Mouse (Mus musculus) cerebellum, adult 11 months (tissue): ENCODE measurements at regions not wholly inside any gene's neighbourhood (a gene's known extent, or its start where the extent isn't known, plus 50 kb on each side); places are given as distances from the start of the nearest gene placed in this dataset.

Experiments used
- DNase-seq: peaks from one replicate; pipeline ENCODE4 v3.0.0; 2022

- no peak for DNase-seq
Observed at GRCm38 (mm10) chr19:14220507-14220909, 307.2 kb downstream of the Olfr1505 start.

GRCm38 (mm10) chr19:14225061-14225696 lies 311.8 kb downstream of the Olfr1505 start:
- DNase-seq, result no peak

- no peak for DNase-seq
Observed at GRCm38 (mm10) chr19:14225787-14226186, 312.5 kb downstream of the Olfr1505 start.

DNA sequence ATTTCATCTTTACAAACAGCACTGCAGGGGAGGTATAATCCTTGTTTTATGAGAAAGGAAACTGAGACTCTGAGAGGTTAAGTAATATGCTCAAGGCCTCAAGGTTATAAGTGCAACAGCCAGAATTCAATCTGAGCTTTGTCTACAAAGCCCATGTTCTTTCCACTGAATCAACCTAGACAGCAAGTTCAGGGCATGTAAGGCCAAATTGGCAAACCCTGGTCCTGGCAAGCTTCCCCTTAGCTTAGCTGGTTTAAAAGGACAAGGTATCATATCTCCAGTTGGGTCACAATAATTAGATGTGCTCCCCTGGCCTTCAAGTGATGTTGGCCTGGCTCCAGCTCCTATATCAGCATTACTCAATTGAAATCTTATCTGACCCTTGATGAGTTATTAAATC lies 313.2 kb downstream of the Olfr1505 start:
- DNase-seq, result no peak

DNA sequence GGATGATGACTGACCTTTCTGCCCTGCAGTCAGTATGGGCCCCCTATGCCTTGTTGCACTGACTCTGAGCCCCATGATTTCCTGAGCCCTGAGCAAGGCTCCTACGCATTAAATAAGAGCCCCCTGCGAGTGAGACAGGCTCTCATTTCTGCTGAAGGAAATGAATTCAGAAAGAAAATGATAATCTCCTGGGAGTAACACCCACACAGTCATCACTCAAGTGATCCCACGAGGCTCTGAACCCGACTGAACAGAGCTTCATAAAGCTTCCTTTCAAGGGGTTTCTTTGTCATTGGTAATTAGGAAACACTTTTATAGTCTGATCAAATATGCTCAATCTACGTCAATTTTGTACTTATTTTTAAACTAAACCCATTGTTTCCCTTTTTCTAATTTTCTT lies 330.2 kb downstream of the Olfr1505 start:
- no peak for DNase-seq

DNA sequence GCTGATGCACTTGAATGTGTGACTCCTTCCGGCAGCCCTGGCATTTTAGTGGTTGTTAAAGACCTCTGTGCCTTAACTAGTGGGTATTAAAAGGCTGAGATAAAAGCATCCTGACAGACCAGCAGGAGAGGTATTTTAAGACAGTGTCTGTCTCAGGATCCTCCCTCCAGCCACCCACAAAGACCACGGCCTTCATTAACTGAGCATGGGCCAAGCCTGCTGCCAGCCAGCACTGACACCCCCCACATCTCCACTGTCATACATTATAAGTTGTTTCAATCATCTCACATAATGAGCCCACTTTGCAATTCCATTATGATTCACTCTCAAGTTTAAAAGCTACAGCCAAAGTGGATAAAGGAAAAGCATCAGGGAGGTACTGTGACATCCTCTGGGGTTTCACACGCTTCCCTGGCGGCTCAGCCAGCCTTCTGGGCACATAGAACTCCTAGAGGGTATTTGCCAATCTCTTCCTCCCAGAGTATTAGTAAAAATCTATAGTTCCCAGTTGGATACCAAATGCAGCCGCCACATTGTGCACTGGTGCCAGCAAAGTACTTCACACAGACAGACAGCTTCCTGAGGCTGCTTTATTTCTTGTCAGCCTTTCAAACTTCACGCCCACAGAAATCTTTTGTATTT lies 333.8 kb downstream of the Olfr1505 start:
- DNase-seq, result no peak

- peak; percentile 44 for DNase-seq
Observed at GRCm38 (mm10) chr19:14247979-14248378, 334.6 kb downstream of the Olfr1505 start.

GRCm38 (mm10) chr19:14258621-14259051 lies 339.2 kb downstream of the Tle4 start:
- DNase-seq, result no peak

DNA sequence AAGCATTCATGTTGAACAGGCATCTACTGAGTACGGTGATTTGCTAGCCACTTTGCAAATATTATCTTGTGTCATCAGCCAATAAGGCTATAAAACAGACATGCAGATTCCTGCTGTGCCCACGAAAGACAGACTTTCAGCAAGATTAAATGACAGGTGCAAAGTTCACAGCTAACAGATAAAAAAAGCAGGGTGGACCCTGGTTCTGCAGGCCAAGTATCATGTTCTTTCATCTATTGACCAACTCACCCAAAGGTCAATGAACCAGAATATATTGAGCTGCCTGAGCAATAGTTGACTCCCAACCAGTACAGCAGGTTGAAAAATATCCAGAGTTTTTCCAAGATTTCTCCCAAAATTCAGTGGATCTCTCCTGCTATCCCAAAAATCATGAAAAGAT lies 338.6 kb downstream of the Tle4 start:
- no peak for DNase-seq

- DNase-seq, result no peak
Observed at GRCm38 (mm10) chr19:14289331-14289737, 308.5 kb downstream of the Tle4 start.

DNA sequence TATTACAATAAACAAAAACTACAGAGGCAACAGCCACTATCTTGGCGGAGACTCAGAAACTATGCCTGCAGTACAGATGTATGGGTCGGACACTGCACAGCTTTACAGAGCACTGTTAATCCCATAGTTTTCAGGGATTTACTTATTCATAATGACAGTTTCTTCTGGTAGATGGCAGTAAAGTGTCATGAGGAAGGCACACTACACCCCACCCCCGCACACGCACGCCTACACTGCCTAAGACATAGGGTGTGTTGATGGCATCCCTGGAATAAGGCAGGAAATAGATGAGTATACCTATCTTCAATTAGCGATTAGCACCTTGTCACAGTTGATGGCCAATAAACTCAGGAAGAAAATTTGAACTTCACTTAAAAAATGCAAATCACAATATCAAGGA lies 306.9 kb downstream of the Tle4 start:
- DNase-seq, result no peak

GRCm38 (mm10) chr19:14293172-14293571 lies 304.7 kb downstream of the Tle4 start:
- DNase-seq, result no peak

- DNase-seq, result no peak
Observed at GRCm38 (mm10) chr19:14301176-14301943, 296.5 kb downstream of the Tle4 start.

GRCm38 (mm10) chr19:14314301-14314700 lies 283.6 kb downstream of the Tle4 start:
- no peak for DNase-seq

DNA sequence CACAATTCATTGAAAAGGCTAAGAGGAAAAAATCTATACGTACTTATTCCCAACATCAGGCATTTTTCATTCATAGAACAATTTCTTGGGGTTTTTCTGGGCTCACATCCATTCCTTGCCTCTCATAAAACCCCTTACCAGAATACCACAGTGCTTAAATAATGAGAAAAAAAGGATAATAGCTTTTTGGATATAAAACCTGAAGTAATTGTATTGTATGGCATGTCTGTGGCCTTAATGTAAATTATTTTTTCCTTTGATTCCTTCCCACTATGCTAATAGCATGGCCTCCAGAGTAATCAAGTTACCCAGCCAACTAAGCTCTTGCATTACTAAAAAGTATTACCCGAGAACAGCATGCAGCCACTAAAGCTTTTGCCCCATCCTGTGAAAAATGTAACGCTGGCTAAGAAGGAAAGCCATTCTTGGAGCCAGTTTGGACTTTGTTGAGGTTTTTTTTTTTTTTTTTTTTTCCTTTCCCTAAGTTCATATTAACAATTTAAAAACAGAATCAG lies 278.1 kb downstream of the Tle4 start:
- DNase-seq, result no peak

DNA sequence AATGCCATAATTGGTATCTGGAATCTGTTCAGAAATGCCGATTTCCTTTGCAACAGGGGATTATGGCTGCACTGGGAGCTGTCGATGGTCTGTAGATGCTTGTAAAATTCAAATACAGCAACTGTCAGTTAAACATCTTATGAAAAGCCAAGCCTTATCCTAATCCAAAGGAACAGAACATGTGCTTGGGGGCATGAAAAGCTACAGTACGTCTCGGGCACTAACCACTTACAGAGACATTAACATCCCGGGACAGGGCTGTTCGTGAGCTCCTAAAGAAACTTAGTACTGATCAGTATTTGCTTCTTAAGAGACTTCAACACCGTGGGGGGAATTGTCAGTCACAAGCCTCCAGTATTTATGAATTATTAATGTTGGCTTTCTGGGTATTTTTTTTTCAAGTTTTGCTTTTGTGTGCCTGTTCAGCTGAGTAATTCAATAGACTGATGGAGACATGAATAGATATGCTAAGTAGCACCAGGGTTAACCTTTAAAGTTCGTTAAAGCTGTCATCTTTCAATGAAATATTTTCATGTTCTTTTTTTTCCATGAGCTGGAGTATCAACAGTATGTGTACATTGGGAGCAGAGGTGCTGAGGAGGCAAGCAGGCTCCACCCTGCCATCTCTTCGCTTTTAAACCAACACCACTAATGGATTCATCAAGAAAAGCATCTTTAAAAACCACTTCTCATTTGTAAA lies 272.3 kb downstream of the Tle4 start:
- no peak for DNase-seq

DNA sequence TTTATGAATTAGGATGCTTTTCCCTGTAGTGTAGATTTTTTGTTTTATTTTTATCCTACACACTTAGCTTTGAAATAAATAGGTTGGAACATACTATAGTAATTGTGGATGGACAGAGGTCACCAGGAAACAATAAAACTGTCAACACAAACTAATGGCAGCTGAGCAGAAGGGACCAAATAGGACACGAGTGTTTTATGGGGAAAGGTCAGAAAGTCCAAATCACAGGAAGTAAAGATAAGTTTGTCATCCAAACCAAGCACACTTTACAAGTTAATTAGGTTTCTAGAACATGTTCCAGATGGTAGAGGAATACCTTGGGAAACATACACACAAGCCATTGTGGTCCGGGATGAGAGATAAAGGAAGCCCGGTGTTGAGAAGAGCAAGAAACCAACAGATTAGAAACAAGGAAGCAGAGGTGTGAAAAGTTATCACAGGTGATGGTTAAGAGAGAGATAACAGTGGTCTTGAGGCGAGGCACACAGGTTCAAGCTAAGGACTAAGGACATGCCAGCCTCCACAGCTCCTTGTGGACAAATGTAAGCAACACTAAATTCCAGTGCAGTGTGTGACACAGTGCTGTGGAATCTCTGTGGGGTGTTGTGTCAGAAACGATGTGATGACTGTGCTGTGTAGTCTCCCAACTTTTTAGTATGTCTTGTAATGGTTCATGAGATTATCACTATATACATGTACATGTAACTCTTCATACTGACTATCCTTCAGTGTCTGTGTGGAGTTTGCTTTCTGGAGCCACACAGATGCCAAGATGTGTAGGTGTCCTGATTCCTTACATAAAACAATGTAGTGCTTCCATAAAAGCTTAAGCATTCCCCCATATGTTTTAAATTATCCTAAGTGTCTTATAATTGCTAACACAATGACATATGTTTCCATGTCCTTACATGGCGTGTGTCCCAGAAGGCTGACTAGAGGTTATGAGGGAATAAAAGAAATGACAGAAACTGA lies 264.5 kb downstream of the Tle4 start:
- no peak for DNase-seq

GRCm38 (mm10) chr19:14337025-14337424 lies 260.8 kb downstream of the Tle4 start:
- DNase-seq, result no peak

DNA sequence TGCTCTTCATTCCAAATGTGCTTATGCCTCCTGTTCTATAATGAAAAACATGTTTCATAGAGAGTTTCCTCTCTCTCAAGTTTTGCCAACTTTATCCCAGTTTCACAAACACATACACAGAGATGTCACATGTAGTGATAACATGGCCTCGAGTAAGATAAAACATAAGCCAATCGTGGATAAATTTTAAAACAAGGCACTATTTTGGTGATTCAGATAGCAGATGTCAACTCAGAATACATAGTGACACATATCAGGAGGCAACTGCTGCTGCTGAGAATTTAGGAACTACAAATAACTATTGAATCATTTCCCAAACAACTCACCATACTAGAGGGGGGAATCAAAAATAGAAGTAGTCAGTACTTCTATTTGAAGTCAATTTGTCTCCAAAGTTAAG lies 257.1 kb downstream of the Tle4 start:
- no peak for DNase-seq

DNA sequence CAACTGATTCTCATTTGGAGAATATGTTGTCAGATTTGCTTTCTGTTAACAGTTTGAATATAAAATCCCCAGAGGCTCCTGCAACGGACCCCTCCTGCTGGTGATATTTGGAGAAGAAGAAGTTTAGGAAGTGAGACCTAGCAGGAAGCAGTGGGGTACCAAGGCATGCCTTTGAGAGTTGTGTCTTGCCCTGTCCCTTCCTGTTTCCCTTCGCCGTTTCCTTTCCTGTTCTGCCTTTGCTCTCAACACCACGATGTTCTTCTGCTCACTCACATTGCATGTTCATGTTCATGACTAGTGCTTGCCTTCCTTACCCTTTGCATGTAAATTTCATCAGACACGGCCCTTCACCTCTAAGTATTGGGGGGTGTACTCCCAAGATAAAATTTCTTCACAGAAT lies 254.0 kb downstream of the Tle4 start:
- no peak for DNase-seq

GRCm38 (mm10) chr19:14344467-14344866 lies 253.4 kb downstream of the Tle4 start:
- no peak for DNase-seq

DNA sequence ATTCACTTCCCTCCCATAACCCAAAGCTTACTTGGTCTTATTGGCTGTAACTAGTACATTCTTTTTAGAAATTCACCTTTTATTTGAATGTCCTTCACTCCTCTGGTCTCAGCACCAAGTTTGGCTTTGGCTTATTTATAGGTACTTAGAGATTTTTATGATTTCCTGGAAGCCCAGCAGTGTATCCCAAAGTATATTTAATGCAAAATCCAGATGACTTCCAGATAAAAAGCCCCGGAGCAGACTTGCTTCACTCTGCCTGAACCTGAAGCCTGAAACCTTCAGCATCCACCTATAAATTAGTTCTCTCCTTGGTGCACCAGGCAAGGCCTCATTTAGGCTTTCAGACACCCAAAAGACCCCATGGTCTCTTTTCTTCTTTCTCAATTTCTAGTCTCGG lies 250.8 kb downstream of the Tle4 start:
- no peak for DNase-seq
